Mouse (Mus musculus) CH12.LX (cell line): Measurements from ENCODE around the gene Hoxc5. TPM values are rescaled to one million over a fixed set of nuclear protein-coding genes. Genes with fewer than 3 reads are reported as not detected.

ENCODE experiments used
- DNase-seq: peaks from one replicate; pipeline ENCODE4 v3.0.0-alpha.2; 2013; ENCODE audit errors: extremely low read depth
- H3K27ac ChIP-seq: 2 replicates; pipeline ENCODE4 v1.5.1; 2012; ENCODE audit warnings: low read depth, mild to moderate bottlenecking, control low read depth, moderate library complexity; ENCODE audit not compliant: insufficient read depth
- H3K27me3 ChIP-seq: replicated peaks from 2 replicates; pipeline ENCODE3; 2012; ENCODE audit warnings: inconsistent platforms
- H3K36me3 ChIP-seq, 2 experiments: replicated peaks in 1 of 2; 2 replicates each; pipeline versions ENCODE3 to v1.6.1; 2012; ENCODE audit warnings: inconsistent platforms in 1 of 2, low read length in 1 of 2, mild to moderate bottlenecking in 1 of 2, mixed read lengths in 1 of 2, moderate library complexity in 1 of 2; ENCODE audit not compliant: control insufficient read depth in 1 of 2, insufficient read depth in 1 of 2
- H3K4me1 ChIP-seq, 2 experiments: 2 replicates each; pipeline ENCODE4 v1.6.1; 2012; ENCODE audit warnings: inconsistent platforms in 1 of 2, moderate library complexity in 1 of 2; ENCODE audit not compliant: insufficient read depth in 2 of 2, control insufficient read depth in 1 of 2
- H3K4me2 ChIP-seq: 2 replicates; pipeline ENCODE4 v1.6.1; 2012; ENCODE audit warnings: low read depth, mild to moderate bottlenecking, control low read depth; ENCODE audit not compliant: poor library complexity, insufficient read depth, severe bottlenecking
- H3K4me3 ChIP-seq, 3 experiments: fragments of 150-350 bp in 1 of 3; sonication (generic) in 1 of 3; replicated peaks in 1 of 3; 2 replicates each; pipeline versions ENCODE3 to v1.5.1; 2011 to 2012; ENCODE audit warnings: low read depth in 2 of 3, low read length in 2 of 3, mild to moderate bottlenecking in 2 of 3, moderate library complexity in 2 of 3, control low read depth in 1 of 3, improper control_type of control experiment in 1 of 3, inconsistent platforms in 1 of 3, mixed read lengths in 1 of 3; ENCODE audit not compliant: poor library complexity in 1 of 3
- H3K79me2 ChIP-seq: replicated peaks from 2 replicates; pipeline ENCODE4 v1.6.1; 2012; ENCODE audit warnings: mild to moderate bottlenecking, moderate library complexity; ENCODE audit not compliant: control insufficient read depth, poor library complexity, insufficient read depth, severe bottlenecking; ENCODE audit errors: extremely low read depth
- H3K9ac ChIP-seq: 2 replicates; pipeline ENCODE4 v1.6.1; 2012; ENCODE audit warnings: low read depth, mild to moderate bottlenecking, control low read depth, moderate library complexity; ENCODE audit not compliant: insufficient read depth
- H3K9me3 ChIP-seq: replicated peaks from 2 replicates; pipeline ENCODE3; 2012; ENCODE audit warnings: low read length, inconsistent platforms, mixed read lengths
- BHLHE40 ChIP-seq: IDR thresholded peaks from 2 replicates; pipeline ENCODE4 v1.6.1; 2011; ENCODE audit warnings: mild to moderate bottlenecking, low read depth, low read length, improper control_type of control experiment
- CHD1 ChIP-seq: IDR thresholded peaks from 2 replicates; pipeline ENCODE4 v1.6.1; 2012; ENCODE audit warnings: low read depth, low read length, improper control_type of control experiment, inconsistent platforms
- ELF1 ChIP-seq: IDR thresholded peaks from 2 replicates; pipeline ENCODE4 v1.6.1; 2014; ENCODE audit warnings: low read depth, mild to moderate bottlenecking, inconsistent platforms, low read length, improper control_type of control experiment
- GABPA ChIP-seq: IDR thresholded peaks from 2 replicates; pipeline ENCODE4 v1.6.1; 2012; ENCODE audit warnings: low read depth, low read length, improper control_type of control experiment, inconsistent platforms; ENCODE audit not compliant: insufficient replicate concordance
- HCFC1 ChIP-seq: IDR thresholded peaks from 2 replicates; pipeline ENCODE4 v1.6.1; 2012; ENCODE audit warnings: low read depth, mild to moderate bottlenecking, inconsistent platforms, low read length, improper control_type of control experiment
- MAFK ChIP-seq: IDR thresholded peaks from 2 replicates; pipeline ENCODE4 v1.6.1; 2011; ENCODE audit warnings: low read length, improper control_type of control experiment; ENCODE audit not compliant: insufficient replicate concordance
- MAX ChIP-seq: IDR thresholded peaks from 2 replicates; pipeline ENCODE4 v1.6.1; 2011; ENCODE audit warnings: low read length, improper control_type of control experiment
- MAZ ChIP-seq: IDR thresholded peaks from 2 replicates; pipeline ENCODE4 v1.6.1; 2012; ENCODE audit warnings: low read depth, mild to moderate bottlenecking, inconsistent platforms, low read length, improper control_type of control experiment, moderate library complexity
- MEF2A ChIP-seq: IDR thresholded peaks from 2 replicates; pipeline ENCODE4 v1.6.1; 2014; ENCODE audit warnings: low read depth, mild to moderate bottlenecking, inconsistent platforms, low read length, improper control_type of control experiment, borderline replicate concordance
- MXI1 ChIP-seq: IDR thresholded peaks from 2 replicates; pipeline ENCODE4 v1.6.1; 2011; ENCODE audit warnings: mild to moderate bottlenecking, low read depth, low read length, improper control_type of control experiment
- NELFE ChIP-seq: IDR thresholded peaks from 2 replicates; pipeline ENCODE4 v1.6.1; 2011; ENCODE audit warnings: low read depth, low read length, improper control_type of control experiment
- POLR2A ChIP-seq: IDR thresholded peaks from 2 replicates; pipeline ENCODE4 v1.6.1; 2011; ENCODE audit warnings: low read depth, mild to moderate bottlenecking, improper control_type of control experiment, low read length
- POLR2AphosphoS2 ChIP-seq: IDR thresholded peaks from 2 replicates; pipeline ENCODE4 v1.6.1; 2011; ENCODE audit warnings: low read depth, low read length, improper control_type of control experiment
- RCOR1 ChIP-seq: conservative IDR thresholded peaks from 2 replicates; pipeline ENCODE4 v1.6.1; 2012; ENCODE audit warnings: low read depth, mild to moderate bottlenecking, inconsistent platforms, low read length, improper control_type of control experiment
- SIN3A ChIP-seq: IDR thresholded peaks from 2 replicates; pipeline ENCODE4 v1.6.1; 2012; ENCODE audit warnings: low read length, improper control_type of control experiment, inconsistent platforms
- TBP ChIP-seq: conservative IDR thresholded peaks from 2 replicates; pipeline ENCODE4 v1.6.1; 2011; ENCODE audit warnings: low read depth, low read length, improper control_type of control experiment
- TCF12 ChIP-seq: IDR thresholded peaks from 2 replicates; pipeline ENCODE4 v1.6.1; 2014; ENCODE audit warnings: low read depth, mild to moderate bottlenecking, inconsistent platforms, low read length, improper control_type of control experiment
- UBTF ChIP-seq: IDR thresholded peaks from 2 replicates; pipeline ENCODE4 v1.6.1; 2012; ENCODE audit warnings: low read depth, mild to moderate bottlenecking, inconsistent platforms, low read length, improper control_type of control experiment, moderate library complexity
- USF1 ChIP-seq: IDR thresholded peaks from 2 replicates; pipeline ENCODE4 v1.6.1; 2014; ENCODE audit warnings: low read depth, mild to moderate bottlenecking, inconsistent platforms, low read length, improper control_type of control experiment
- USF2 ChIP-seq: conservative IDR thresholded peaks from 2 replicates; pipeline ENCODE4 v1.6.1; 2011; ENCODE audit warnings: low read depth, low read length, improper control_type of control experiment
- ZC3H11A ChIP-seq: IDR thresholded peaks from 2 replicates; pipeline ENCODE4 v1.6.1; 2012; ENCODE audit warnings: low read depth, mild to moderate bottlenecking, inconsistent platforms, low read length, improper control_type of control experiment
- ZMIZ1 ChIP-seq: IDR thresholded peaks from 2 replicates; pipeline ENCODE4 v1.6.1; 2012; ENCODE audit warnings: low read depth, mild to moderate bottlenecking, inconsistent platforms, low read length, improper control_type of control experiment
- dilution Hi-C: fragments of 300-500 bp; cut with MboI; formaldehyde crosslinking; loops from 2 replicates; pipeline ENCODE4 v1.14.3; 2020; ENCODE audit warnings: low sequenced_read_pairs; ENCODE audit not compliant: extremely low pct_unique_long_range_greater_than_20kb, extremely low pct_ligation_motif_present
- in situ Hi-C: fragments of 300-500 bp; cut with MboI; formaldehyde crosslinking; loops from 3 replicates; pipeline ENCODE4 v1.14.3; 2019; ENCODE audit warnings: low sequenced_read_pairs, low pct_ligation_motif_present, low pct_unique_long_range_greater_than_20kb, mixed read lengths
- polyA plus RNA-seq: library from polyadenylated mRNA; unstranded; fragments of >175 nt; gene quantifications from 2 replicates; pipeline ENCODE4 v1.2.1, GENCODE M21; 2012; ENCODE audit warnings: low read depth; ENCODE audit not compliant: insufficient read length
- total RNA-seq, 2 experiments: library from RNA; depleted of rRNA; stranded (reverse); fragments of 300-350 nt in 1 of 2; fragments of >200 nt in 1 of 2; gene quantifications; 2 replicates each; pipeline ENCODE4 v1.2.3; 2012 to 2014

Gene Hoxc5
- total and polyA plus RNA-seq, 3 experiments = 0.15 to 0.16 TPM; not detected in 1

DNA sequence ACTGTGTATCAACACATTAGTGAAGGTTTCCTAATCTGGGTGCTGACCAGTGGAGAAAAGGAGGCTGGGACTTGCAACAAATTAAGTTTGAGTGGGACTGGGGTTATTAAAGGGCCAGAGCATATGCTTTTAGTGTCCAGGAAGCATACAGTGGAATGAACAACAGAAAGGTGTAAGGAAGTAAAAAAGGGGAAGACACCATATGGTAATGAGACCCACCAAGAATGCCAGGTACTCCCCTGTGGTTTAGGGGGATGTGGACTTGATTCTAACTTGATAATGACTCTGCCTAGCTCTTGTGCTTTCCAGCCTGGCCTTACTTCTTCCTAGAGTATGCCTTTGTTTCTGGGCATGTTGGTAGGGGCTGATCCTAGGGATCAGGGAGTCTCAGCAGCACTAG is 86.0 kb downstream of the Hoxc5 start:
- H3K4me1 ChIP-seq = peaks cover 10 to 58% of the 10 kb centered on the region in 2 experiments
- no peak overlapping the region for H3K27ac ChIP-seq
- dilution Hi-C loops = no loop called here
- no peak overlapping the region for H3K9ac ChIP-seq
- no peaks in the 10 kb centered on the region for H3K27me3 ChIP-seq
- peak; percentile 45 for DNase-seq
- no peak overlapping the region for H3K4me3 ChIP-seq
- TF ChIP-seq ELF1 (peak; percentile 13; the same call in 1 of the 2 replicates), ZC3H11A (no peak)
- TF ChIP-seq, all 38 proteins: peak for 1
- in situ Hi-C loops = no loop called here
- Histone ChIP-seq H3K4me2 (no peak overlapping the region), H3K36me3 (no peaks in the 10 kb centered on the region), H3K79me2 (no peaks in the 10 kb centered on the region), H3K9me3 (no peaks in the 10 kb centered on the region)

DNA sequence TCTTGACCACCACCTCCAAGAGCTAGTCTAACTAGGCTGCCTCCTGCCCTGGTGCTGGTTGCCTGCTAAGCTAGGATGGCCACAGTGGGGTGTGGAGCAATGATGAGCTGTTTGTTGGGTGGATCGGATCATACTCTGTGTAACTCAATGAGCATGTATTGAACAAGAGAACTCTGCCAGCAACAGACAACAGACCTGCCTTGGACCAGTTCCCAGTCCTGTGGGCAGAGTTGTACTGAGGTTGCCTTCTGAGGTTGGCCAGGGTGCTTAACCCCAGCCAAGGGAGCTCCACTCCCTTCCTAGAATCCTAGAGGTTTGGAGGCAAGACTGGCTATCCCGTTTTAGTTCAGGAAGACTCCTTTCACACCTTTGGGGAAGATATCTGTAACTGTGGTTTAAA is 89.2 kb downstream of the Hoxc5 start:
- Histone ChIP-seq H3K4me1 (peaks cover 10 to 47% of the 10 kb centered on the region in 2 experiments), H3K79me2 (no peaks in the 10 kb centered on the region), H3K4me2 (no peak overlapping the region), H3K9ac (no peak overlapping the region), H3K9me3 (no peaks in the 10 kb centered on the region), H3K27ac (no peak overlapping the region), H3K36me3 (no peaks in the 10 kb centered on the region), H3K4me3 (no peak overlapping the region), H3K27me3 (no peaks in the 10 kb centered on the region)
- DNase-seq = no peak
- TF ChIP-seq CHD1 (no peak), MAX (no peak), USF1 (no peak), RCOR1 (no peak), TCF12 (no peak), UBTF (no peak), POLR2AphosphoS2 (no peak), POLR2A (no peak), MAZ (no peak), GABPA (no peak), BHLHE40 (no peak)
- dilution Hi-C loops = no loop called here
- in situ Hi-C loops = no loop called here

DNA sequence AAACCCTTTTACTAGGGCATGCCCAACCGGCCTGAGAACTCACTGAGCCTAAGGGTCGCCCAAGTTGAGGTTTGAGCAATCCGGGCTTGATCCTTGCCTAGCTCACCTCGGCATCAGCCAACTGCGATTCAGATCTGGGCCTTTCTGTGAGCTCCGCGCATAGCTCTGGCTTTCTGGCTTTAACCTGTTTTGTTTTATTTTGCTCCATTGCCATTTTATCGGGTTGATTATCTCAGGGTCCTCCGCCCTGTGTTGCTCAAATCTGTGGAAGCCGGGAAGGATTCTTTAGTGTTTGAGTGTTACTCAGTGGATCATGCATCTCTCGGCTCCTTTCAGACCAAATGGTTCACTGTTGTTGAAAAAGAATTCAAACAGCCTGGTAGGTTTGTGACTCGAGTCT is 91.5 kb downstream of the Hoxc5 start:
- in situ Hi-C loops = no loop called here
- Histone ChIP-seq H3K4me2 (no peak overlapping the region), H3K4me3 (no peak overlapping the region), H3K27me3 (peaks cover 1% of the 10 kb centered on the region), H3K9me3 (no peaks in the 10 kb centered on the region), H3K79me2 (no peaks in the 10 kb centered on the region), H3K36me3 (no peaks in the 10 kb centered on the region), H3K27ac (no peak overlapping the region), H3K4me1 (peaks cover 0 to 25% of the 10 kb centered on the region in 2 experiments; a peak in 2 of 4 replicates), H3K9ac (no peak overlapping the region)
- dilution Hi-C loops = no loop called here
- no peak for TF ChIP-seq MEF2A
- no peak for TF ChIP-seq USF2
- TF ChIP-seq RCOR1 = no peak
- TF ChIP-seq UBTF = no peak
- no peak for TF ChIP-seq CHD1
- TF ChIP-seq ELF1 = no peak
- no peak for TF ChIP-seq MAZ
- no peak for TF ChIP-seq POLR2A
- TF ChIP-seq MXI1 = no peak
- TF ChIP-seq MAFK = no peak
- TF ChIP-seq ZMIZ1 = no peak
- no peak for TF ChIP-seq BHLHE40
- TF ChIP-seq HCFC1 = no peak
- TF ChIP-seq SIN3A = no peak
- no peak for TF ChIP-seq TBP
- no peak for TF ChIP-seq NELFE
- no peak for TF ChIP-seq MAX
- DNase-seq = no peak
